Mouse (Mus musculus): ENCODE data around the gene Fam83g. TPM values are rescaled to one million over a fixed set of nuclear protein-coding genes. Genes with fewer than 3 reads are reported as not detected.

Fam83g gene
- total RNA-seq, 4 experiments from 2014 or later = 0.36 to 1.0 (median 0.77) TPM

DNA sequence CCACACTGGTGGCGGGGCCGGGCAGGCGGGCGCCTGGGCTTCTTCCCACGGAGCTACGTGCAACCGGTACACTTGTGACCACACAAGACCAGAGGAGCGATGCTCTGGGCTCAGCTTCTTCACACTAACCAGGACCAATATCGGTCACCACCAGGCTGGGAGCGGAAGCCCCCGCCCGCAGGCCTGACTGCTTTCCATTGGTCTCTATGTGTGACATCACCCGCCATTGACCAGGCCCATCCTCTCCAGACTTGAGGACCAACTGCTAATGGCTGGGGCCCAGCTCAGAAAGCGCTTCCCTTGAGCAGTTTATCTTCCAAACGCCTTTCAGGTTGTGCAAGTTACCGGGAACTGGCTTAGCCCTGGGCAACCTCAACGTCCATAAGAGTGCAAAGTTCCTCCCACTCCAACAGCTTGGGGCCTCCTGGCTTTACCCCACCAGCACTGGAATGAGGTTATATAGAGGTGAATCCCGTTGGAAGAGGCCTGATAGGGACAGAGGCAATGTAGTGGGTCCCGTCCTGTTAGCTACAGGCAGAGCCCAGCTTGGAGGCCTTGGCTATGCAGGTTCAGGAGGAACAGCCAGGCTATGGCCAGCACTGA, 12.0 kb upstream of the Fam83g start:
- DNase-seq (ENCODE audit: low spot score in 2 of 2) = no peak

DNA sequence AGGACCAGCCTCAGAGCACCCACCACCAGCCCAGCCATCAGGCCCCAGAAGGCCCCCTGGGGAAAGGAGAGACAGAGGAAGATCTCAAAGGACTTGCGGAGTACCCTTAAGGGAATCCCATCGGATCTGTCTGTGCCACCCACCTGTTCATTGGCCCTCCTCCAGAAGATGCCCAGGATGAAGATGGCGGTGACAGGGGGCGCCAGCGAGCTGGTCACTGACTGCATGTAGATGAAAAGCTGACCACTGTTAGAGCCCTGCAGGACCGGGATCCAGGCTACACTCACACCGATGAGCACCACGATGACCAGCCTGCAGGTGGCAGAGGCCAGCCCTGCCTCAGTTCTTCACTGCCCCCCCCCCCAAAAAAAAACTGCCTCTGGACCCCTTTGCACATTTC, 10.2 kb upstream of the Fam83g start:
- DNase-seq (ENCODE audit: low spot score in 2 of 2) = no peak

DNA sequence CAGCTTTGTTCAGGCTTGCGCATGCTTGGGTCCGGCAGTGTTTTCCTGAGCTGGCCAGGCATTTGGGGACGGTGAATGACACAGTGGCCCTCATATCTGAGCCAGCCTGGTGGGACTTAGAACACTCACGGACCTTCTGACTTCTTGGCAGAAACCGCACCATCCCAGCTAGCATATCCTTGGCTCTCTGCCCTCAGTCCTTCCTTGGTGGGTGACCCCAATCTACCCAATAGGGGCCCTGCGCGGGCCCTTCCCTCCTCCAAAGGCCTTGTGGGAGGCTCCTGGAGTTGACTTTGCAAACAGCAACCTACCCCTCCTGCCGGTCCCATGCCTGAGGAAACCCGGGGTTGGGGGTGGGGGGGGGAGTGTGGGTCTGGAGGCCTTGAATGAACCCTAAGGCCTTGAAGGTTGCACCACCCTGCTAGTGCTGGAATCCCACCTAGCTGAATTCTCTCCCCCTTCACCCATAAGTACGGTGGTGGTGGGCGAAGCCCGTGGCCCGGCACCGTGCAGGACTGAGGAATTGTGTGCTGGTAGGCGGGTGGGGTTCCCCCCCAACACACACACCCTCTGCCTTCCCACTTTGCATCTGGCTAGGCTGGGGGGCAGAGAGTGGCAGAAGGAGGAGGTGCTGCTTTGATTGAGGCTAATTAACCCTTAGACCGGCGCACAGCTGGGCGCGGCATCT, 9.6 kb upstream of the Fam83g start:
- no peak for DNase-seq (ENCODE audit: low spot score in 2 of 2)

DNA sequence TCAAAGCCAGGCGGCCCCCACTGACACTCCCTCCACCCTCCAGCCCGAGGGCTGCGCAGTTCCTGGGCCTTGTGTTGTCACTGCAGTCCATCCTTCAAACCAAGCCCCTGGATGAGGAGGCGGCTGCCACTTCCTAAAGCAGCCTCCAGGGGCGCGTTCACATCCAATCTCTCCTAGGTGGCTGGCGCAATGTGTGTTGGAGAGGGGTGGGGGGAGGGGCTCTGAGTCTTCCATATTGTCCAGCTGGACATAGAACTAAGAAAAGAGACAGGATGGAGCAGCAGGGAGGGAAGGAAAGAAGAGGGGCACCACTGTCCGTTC, 9.1 kb upstream of the Fam83g start:
- DNase-seq (ENCODE audit: low spot score in 2 of 2) = no peak

DNA sequence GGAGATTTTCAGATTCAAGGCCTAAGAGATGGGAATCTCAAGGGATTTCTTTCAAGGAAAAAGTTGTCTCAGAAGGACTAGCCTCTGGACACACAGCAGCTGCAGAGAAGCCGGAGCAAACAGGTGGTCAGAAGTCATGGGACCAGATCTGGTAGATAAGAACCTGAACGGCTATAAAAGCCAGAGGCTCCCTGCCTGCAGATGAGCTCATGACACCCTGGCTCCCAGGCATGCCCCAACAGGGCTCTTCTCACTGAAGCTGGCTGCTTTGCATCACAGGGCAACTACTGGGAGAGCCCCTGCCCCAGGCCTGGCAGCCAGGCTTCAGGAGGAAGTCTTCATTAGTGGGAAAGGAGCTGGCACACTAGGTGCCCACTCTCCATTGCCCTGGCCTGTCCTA, 8.6 kb upstream of the Fam83g start:
- no peak for DNase-seq (ENCODE audit: low spot score in 2 of 2)

DNA sequence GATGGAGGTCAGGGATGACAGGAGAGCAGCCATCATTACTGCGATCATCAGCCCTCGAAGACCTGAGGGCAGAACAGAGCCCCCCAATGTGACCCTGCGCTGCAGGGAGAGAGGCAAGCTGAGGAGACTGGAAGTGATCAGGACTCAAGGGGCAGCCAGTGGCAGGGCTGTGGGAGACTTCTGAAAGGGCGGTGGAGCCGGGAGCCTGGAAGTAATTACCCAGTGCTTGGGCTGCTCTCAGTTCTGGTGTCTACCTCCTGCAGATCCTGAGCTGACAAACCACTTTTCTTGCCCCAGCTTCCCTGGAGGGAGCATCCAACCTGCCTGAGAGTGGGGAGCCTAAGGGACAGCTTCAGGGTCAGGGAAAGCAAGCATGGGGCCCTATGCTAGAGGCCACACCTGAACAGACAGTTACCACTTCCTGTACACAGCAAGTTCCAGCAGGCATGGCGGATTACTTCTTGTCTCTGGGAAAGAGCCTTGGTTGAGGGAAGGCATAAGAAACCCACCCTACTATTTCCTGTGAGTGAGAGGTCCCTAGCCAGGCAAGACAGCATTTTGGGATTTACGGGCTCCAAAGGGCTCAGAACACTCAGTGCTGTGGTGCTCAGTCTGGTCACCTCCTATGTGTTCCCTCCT, 7.6 kb upstream of the Fam83g start:
- no peak for DNase-seq (ENCODE audit: low spot score in 2 of 2)

DNA sequence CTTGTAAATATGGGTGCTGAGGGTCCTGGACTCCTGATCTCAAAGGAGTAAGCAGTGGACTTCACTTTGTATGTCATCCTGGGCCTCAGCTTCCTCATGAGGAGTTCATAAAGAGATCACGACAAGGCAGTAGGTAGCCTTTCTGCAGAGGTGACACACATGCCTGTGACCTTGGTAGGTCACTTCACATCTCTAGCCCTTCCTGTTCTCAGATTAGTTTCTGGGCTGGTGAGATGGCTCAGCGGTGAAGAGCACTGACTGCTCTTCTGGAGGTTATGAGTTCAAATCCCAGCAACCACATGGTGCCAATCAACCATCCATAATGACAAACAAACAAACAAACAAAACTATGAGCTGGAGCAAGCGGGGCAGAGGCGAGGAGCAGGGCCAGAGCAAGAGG, 6.2 kb upstream of the Fam83g start:
- DNase-seq (ENCODE audit: low spot score in 2 of 2) = no peak

DNA sequence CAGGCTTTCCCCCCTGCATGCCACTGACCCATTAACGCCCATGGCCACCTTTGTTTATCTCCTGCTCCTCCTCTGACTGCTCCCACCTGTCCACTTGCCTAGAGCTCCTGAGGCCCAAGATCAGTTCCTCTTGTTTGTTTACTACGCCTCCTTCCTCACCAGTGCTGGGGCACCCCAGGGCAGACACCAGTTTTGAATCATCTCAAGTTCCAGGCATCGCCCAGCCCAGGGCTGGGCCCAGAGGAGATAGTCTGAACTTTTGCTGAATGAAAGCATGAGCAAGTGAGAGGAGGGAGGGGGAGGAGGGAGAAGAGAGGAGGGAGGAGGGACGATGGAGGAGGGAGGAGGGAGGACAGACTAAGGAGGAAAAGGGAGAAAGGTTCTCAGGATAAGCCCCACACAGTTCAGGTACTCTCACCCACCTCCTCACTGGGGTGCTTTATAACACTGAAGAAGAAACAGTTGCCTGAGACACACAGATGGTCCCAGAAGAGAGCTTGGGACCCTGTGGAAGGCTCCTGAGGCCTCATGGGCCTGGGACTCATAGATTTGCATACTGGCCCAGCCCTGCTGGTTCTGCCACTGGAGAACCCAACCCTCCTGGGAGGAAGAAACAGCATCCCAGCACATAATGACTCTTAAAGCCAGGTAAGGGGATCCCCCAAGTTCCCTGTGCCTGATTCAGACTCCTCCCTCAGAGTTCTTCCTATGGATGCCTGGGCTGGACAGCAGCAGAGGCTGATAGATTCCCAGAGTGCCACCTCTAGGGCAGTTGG, 4.6 kb upstream of the Fam83g start:
- DNase-seq (ENCODE audit: low spot score in 2 of 2) = no peak

DNA sequence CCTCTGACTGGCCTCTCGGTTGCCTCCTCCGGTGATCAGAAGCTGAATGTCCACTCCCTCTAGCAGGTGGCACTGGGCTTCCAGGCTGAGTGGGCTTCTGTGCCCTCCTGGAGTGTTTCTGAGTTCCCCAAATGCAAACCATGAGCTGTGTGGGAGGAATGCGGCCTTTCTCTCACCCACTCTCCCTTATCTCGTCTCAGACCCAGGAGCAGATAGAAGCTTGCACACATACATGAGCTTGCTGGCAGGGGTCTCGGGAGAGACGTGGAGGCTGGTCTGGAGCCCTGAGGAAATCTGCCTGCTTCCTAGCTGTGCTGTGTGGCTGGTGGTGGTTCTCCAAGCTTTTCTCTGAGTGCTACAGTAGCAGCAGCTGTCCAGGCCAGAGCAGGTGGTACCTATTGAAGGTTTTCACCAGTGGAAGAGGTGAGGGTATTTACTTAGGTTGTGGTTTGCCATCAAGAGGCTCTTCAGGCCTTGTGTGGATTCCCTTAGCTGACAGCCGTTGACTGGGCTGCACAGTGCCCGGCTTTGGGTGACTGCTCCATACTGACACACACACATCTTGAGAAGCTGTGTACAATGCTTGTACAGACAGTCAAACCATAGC, 1.3 kb downstream of the Fam83g start:
- DNase-seq (ENCODE audit: low spot score in 2 of 2) = no peak

DNA sequence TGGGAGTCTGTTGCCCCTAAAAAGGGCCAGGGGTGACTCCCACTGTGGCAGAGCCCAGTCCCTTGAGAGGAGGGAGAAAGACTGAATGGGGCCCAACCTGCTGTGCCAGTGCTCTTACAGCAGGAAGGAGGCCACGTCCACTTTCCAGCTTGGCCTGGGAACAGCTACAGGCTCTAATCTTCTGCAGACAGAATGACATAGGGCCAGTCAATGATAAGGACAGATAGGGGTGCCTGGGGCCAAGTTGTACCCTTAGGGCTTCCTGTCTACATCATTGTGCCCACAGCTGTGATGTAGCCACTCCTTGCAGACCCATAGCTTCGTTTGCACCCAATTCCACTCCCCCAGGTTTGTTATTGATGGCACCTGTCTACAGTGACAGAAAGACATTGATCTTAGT, 2.2 kb downstream of the Fam83g start:
- no peak for DNase-seq (ENCODE audit: low spot score in 2 of 2)

DNA sequence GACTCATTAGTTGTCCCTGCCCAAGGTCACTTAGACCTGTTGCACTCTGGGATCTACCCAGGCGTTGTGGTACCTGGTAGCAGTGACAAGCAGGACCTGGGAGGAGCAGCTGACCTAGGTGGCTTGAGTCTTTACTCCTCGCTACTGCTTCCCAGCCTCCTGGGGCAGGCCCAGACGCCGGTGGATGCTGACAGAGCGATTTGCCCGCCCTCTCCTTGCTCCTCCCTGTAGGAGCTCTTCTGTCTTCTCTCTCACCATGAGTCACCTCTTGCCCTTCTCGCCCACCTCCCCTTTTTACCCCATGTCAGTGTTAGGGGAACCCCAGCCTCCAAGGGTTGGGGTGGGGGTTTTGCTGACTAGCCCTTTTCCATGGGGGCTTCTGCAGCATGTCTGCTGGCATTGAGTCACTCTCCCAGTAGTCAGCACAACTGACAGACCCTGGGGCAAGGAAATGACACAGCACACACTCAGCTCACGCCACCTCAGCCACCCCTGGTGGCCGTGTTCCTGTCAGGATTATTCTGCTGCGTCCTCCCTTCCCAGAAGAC, 3.1 kb downstream of the Fam83g start:
- DNase-seq (ENCODE audit: low spot score in 2 of 2) = no peak

DNA sequence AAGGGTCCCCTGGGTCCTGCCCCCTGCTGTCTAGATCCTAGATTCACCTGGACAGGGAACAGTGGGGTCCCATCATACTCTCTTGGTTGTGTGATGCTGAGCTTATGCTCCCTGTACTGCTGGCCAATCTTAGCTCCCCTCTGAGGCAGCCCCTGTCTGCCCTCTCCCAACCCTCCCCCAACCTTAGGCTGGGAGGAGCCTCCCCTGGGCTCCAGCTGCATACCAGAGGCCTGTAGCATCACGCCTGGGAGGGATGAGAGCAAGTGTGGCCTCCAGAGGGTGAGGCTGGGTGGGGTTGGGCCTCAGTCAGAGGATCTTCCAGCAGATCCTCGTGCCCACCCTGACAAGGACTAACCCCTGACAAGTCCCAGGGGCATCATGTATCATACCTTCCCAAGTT, 3.7 kb downstream of the Fam83g start:
- DNase-seq (ENCODE audit: low spot score in 2 of 2) = no peak

DNA sequence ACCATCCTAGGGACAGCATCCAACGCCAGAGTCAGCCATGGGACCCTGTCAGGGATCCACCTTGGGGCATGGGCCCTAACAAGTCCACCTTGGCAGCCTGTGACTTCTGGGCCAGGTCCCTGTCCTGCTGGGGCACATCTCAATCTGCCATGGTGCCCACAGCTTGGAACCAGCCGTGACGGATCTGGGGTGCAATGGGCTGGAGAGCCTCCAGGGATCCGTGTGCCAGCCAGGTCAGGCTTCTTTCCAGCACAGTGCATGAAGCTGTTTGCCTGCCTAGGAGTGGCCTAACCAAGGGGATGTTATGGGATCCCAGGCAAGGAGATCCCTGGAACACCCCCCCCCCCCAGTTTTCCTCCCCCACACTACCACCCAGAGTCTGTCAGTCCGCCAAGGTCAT, 9.1 kb downstream of the Fam83g start:
- DNase-seq (ENCODE audit: low spot score in 2 of 2) = no peak

DNA sequence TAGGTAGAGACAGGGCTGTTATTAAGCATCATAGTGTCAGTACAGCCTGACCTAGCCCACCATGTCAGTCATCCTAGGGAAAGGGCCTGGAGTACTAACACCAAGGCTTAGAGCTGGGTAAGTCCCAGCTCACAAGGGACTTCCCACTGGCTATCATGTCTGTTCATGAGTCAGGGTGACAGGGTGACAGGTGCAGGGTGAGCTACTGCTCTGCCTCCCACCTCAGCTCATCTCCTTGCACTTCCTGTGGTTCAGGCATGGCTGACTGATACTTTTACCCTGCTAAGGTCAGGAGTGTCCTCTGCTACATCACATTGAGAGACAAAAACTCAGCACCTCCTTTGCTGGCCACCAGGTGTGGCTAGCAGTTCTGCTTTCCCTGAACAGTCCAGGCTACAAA, 15.0 kb downstream of the Fam83g start:
- DNase-seq (ENCODE audit: low spot score in 2 of 2) = no peak

DNA sequence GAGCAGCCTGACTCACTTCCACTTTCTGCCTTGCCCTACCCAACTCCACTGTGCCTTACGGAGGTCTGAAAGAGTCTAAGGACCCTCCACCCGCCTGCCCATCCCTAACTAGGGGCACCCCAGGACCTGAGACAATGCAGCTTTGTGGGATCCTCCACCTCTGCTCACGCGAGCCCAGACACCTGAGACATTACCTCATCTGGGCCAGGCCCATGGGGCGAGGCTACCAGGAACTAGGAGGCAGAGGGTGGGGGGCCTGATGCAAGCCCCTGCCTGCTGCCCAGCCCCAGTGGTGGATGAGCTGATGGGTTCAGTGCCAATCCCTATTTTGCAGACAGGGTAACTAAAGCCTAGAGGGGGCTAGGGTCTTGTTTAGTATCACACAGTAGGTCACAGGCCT, 15.6 kb downstream of the Fam83g start:
- no peak for DNase-seq (ENCODE audit: low spot score in 2 of 2)

DNA sequence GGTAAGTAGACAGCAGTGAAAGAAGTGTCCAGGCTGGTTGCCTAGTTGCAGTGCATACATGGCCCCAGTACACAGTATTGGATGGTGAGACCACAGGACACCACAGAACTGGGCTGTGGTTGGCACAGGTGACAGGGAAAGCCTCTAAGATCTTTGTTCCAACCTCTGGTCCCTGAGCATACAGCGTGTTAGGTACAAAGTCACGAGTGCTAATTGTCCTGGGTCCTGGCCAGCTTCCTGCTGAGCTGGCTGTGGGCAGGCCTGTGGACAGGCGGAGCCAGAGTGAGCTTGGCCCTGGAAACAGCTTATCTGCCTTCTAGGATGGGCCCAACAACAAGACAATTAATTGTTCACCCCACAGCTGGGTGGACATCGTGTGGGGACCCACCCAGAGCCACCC, 16.0 kb downstream of the Fam83g start:
- no peak for DNase-seq (ENCODE audit: low spot score in 2 of 2)

DNA sequence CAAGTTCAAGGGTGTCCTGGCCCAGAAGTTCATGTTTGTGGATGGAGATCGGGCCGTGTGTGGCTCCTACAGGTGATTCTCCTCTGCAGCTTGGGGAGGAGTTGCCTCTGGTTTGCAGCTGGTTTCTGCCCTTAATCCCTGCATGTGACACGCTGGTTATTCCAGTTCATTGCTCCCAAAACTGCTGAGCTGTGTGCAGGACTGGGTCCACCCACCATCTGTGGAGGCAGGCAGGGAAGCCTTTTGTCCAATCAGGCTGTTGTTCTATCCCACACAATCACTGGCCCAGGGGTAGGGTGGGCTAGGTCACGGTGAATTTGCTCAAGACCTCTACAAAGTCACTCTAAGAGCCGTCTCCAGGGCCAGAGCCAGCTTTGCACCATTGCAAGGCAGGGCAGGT, 17.8 kb downstream of the Fam83g start:
- DNase-seq (ENCODE audit: low spot score in 2 of 2) = no peak

DNA sequence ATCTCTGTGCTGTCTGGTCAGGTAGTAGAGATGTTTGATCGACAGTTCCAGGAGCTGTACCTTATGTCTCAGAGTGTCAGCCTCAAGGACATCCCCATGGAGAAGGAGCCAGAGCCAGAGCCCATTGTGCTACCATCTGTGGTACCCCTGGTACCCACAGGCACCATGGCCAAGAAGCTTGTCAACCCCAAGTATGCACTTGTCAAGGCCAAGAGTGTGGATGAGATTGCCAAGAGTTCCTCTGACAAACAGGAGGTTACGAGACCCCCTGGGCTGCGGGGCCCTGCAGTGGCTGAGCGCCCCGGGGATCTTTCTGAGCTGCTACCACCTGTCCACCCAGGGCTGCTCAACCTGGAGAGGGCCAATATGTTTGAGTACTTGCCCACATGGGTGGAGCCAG, 18.6 kb downstream of the Fam83g start:
- no peak for DNase-seq (ENCODE audit: low spot score in 2 of 2)

DNA sequence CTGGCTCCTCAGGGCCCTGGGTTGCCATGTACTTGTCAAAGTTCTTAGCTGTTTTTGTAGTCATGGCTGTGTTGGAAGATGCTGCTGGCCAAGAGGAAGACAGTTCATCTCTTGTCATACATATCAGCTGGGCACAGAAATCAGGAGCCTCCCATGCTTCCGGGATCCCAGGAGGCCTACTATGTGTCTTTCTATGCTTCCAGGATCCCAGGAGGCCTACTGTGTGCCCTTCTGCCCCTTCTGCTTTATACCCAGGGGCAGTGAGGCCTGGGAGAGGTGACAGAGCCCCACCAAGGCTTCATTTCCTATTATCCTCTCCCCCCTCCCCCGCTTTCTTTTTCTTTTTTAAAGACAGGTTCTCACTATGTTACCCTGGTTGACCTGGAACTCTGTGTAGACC, 21.7 kb downstream of the Fam83g start:
- DNase-seq (ENCODE audit: low spot score in 2 of 2) = no peak

DNA sequence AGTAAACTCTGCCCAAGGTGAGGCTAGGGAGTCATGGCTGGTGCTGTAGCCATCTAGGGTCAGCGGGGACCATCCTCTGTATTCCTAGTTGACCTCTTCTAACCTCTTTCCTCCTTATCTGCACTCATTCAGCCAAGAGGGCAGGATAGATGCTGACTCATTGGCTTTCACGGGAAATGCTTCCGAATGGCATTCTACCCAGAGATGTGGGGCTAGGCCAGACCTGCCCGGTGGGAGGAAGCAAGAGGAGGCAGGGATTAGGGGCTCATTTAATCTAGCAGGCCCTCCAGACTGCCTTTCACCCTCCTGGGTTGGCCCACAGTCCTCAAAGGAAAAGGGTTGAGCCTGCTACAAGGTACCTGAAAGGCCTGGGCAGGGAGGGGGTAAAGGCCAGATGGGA, 22.3 kb downstream of the Fam83g start:
- DNase-seq (ENCODE audit: low spot score in 2 of 2) = no peak

DNA sequence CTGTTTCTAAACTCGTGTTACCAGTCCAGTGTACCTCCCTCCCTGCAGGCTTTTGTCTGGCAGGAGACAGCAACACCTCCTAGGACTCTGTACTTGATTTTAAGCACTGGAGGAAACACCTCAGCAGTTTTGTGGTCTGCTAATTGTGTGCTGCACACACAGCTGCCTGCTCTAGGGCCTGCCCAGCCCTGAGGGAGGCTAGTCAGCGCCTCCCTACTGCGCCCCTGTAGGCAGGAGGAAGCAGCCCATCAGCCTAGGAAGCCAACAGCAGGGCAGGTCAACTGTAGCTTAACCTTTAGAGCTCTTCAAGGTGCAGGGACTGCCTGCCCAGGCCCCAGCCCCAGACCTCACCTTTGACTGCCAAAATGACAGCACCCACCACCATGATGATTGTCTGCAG, 25.0 kb downstream of the Fam83g start:
- no peak for DNase-seq (ENCODE audit: low spot score in 2 of 2)
